Mouse (Mus musculus) testis, postnatal 10 days (tissue): ENCODE measurements around the gene Optn.

Experiments
- DNase-seq: peaks from one replicate; pipeline ENCODE4 v3.0.0; 2021; ENCODE audit warnings: low spot score

Optn gene

GRCm38 (mm10) chr2:4986798-4987197, 77.1 kb downstream of the Optn start:
- DNase-seq = no peak

DNA sequence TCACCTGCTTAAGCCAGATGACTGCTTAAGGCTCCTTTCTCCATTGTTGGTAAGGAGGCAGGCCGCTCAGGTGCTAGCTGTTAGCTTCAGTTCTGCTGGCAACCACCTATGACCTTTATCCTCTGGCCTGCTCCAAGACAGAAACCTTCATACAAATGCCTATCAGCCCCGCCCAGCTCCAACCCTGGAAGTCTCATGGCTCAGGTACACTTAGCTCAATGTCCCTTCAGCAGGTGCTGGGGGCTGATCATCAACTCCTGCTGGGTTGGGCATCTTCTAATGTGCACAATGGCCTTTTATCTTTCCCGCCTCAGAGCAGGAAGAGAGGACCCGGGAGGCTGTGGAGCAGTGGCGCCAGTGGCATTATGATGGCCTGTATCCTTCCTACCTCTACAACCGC, 78.9 kb downstream of the Optn start:
- no peak for DNase-seq

GRCm38 (mm10) chr2:4983987-4984386, 79.9 kb downstream of the Optn start:
- no peak for DNase-seq

DNA sequence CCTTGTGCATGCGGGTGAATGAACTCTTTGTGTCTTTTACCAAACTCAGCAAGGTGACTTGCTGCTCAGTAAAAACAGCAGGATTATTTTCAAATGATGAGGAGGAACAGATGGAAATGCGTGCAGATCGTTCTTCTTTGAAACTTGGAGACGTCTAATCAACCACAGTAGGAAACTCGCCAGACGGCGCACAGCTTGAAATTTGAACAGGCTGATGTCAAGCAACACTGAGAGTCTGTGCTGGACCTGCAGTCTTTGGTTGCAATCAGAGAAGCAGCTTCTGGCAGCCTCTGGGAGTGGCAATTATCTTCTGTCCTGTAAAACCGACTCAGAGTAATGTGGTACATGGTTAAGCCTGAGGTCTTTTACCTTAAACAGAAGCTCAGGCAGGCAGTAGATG, 85.8 kb downstream of the Optn start:
- no peak for DNase-seq

GRCm38 (mm10) chr2:4975807-4976206, 88.0 kb downstream of the Optn start, which contains the start of gene Ucma:
Ucma (plus strand) TSS chr2:4976122.
- no peak for DNase-seq
